Mouse (Mus musculus): ENCODE measurements around the gene Camk2n2. TPM values are rescaled to one million over a fixed set of nuclear protein-coding genes. Genes with fewer than 3 reads are reported as not detected.
"Not testable (repeated sequence)": the region's sequence is repeated elsewhere in the genome, so short reads cannot be mapped to it uniquely, and the experiment has no call there.

The Camk2n2 gene
- total RNA-seq (2015; ENCODE audit: low replicate concordance) (not detected in 2 replicates), total RNA-seq (2017; ENCODE audit: low replicate concordance) (not detected in 2 replicates)

DNA sequence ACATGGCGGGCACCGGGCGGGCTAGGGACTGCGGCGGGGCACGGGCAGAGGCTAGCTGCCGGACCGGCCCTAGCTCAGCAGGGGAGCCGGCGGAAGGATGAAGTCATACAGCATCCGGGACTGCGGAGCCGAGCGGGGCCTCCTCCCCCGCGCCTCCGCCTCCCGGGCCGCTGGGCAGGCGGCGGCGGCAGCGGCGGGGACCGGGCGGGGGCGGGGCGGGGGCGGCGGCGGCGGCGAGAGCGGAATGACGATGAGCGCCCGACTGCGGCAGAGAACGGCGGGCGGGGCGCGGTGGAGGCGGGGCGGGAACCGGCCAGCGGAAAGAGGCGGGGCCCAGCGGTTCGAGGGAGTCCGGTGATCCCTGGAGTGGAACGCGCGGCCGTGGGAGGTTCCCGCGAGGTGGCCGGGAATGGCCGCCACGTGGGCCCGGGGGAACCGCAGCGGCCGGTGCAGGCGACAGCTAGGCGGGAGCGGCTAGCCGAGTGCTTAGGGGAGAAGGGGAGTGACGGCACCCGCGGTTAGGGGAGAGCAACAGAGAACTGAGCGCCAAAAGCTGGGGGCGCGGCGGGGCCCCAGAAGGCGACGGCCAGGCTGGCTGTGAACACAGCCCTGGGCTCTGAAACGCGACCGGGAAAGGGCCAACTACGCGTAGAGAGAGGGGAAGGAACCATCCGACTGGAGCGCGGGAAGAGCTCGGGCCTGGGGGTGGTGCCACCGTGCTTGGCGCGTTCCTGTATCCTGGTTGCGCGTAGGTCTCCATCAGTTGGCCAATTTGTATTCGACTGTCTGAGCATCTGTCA lies at the start of gene Camk2n2:
Gene Camk2n2 (minus strand): TSS at position 97 of the 800 bp plus-strand sequence.
- ATAC-seq (replicated peaks; ENCODE audit: low FRiP score, poor library complexity, severe bottlenecking) = peak; percentile 83

- ATAC-seq (replicated peaks; ENCODE audit: low FRiP score, poor library complexity, severe bottlenecking) = no peak
Measured at GRCm38 (mm10) chr16:20670291-20670690, 49.2 kb upstream of the Camk2n2 start.

GRCm38 (mm10) chr16:20668013-20668412 lies 46.9 kb upstream of the Camk2n2 start, which contains the start of gene Eif4g1:
Gene Eif4g1 (plus strand): TSS chr16:20668313.
- ATAC-seq (replicated peaks; ENCODE audit: low FRiP score, poor library complexity, severe bottlenecking) = not testable (repeated sequence)

DNA sequence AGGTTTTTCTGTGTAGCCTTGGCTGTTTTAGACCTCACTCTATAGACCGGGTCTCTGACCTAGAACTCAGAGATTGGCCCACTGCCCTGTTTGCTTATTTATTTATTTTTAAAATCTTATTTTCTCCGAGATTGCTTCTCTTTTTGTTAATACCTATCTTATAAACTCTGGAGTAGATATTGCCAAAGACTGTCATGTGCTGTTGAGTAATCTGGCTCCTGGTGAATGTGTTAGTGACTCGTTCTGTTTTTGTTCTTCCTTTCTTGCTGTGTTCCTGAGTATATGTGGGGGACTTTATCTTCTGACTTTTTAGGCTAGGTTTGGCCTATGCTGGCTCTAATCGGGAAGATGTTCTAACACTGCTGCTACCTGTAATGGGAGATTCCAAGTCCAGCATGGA lies 36.6 kb upstream of the Camk2n2 start:
- no peak for ATAC-seq (replicated peaks; ENCODE audit: low FRiP score, poor library complexity, severe bottlenecking)

DNA sequence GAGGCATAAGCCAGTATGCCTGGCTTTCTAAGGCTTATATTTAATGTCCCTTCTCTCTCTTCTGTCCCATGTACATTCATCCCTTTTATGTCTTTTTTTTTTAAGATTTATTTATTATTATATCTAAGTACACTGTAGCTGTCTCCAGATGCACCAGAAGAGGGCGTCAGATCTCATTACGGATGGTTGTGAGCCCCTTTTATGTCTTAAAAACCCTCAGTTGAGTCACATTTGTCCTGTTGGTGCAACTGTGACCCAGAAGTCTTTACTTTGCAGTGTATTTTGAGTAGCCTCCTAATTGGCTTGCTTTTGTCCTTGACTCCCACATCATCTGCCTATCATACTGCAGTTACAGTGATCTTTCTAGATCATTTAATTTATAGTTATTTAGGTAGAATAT lies 32.2 kb upstream of the Camk2n2 start:
- ATAC-seq (replicated peaks; ENCODE audit: low FRiP score, poor library complexity, severe bottlenecking) = no peak

DNA sequence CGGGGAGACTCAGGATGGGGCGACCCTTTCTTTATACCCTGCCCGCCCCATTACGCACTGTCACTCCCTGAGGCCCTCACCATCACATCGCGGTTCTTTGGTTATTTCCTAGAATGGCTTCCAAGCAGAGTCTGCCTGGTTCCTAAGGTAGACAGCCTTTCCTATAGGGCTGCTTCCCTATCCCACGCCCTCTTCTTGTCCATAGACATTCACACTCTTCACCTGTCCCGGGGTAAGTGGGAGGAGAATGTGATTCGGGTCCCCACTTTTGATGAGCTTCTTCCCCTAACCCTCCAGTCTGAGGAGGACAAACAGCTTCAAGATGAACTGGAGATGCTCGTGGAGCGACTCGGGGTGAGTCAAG lies 30.8 kb upstream of the Camk2n2 start:
- peak; percentile 36 for ATAC-seq (replicated peaks; ENCODE audit: low FRiP score, poor library complexity, severe bottlenecking)

GRCm38 (mm10) chr16:20651076-20651946 lies 30.2 kb upstream of the Camk2n2 start, which contains the start of gene Psmd2:
Gene Psmd2 (plus strand): TSS chr16:20651652.
- peak; percentile 99 for ATAC-seq (replicated peaks; ENCODE audit: low FRiP score, poor library complexity, severe bottlenecking)

DNA sequence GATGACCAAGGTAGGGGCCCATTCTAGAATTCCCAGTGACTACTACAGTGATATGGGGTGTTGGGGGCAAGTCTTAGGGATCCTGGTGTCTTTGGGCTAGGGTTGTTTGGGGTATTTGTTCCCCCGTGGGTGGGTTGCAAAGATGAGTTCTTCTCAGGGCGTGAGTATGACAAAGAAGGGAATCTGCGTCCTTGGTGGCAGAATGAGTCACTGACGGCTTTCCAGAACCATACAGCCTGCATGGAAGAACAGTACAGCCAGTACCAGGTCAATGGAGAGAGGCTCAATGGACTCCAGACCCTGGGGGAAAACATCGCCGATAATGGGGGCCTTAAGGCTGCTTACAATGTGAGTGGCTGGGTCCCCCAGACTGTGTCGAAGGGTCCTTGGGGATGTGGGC lies 22.8 kb upstream of the Camk2n2 start:
- no peak for ATAC-seq (replicated peaks; ENCODE audit: low FRiP score, poor library complexity, severe bottlenecking)

DNA sequence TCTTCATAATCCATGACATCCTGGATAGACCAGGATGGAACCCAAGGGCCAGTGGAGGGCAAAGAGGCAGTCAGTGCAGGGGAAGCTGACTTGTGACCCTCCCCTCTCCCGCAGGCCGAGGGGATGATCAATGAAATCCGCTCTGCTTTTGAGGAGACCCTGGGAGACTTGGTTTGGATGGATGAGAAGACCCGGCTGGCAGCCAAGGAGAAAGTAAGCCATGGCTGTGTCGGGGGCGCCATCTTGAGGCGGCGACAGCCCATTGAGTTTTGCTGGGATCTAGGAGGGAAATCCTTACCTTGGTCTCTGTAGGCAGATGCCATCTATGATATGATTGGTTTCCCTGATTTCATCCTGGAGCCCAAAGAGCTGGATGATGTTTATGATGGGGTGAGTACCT lies 21.1 kb upstream of the Camk2n2 start:
- ATAC-seq (replicated peaks; ENCODE audit: low FRiP score, poor library complexity, severe bottlenecking) = no peak

DNA sequence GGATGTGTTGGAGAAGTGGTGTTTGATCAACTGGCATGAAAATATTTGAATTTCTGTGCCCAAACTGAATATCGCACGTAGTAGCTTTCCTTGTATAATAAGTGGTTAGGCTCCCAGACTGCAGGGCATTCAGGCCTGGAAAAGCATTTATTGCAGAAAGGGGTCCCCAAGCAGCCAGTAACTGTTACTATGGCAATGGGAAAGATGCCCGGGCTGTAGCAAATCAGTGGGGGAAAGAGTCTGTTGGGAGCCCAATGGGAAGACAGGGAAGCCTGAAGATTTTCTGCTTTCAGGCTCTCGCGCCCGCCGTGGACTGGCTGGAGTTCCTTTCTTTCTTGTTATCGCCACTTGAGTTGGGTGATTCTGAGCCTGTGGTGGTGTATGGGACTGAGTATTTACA lies 17.3 kb upstream of the Camk2n2 start:
- no peak for ATAC-seq (replicated peaks; ENCODE audit: low FRiP score, poor library complexity, severe bottlenecking)

DNA sequence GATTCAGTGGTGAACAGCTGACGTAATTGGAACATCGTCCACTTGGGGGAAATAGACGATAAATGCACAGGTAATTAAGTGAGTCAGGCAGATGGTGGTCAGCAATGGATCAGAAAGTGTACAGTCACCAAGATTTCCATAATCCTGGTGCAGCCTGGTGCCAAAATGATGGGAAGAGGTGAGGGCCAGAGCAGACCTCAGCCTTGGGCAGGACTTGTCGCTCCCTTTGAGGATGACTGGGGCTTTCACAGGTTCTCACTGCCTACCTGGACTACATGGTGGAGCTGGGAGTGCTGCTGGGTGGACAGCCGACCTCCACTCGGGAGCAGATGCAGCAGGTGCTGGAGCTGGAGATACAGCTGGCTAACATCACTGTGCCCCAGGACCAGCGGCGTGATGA lies 16.3 kb upstream of the Camk2n2 start:
- ATAC-seq (replicated peaks; ENCODE audit: low FRiP score, poor library complexity, severe bottlenecking) = no peak

DNA sequence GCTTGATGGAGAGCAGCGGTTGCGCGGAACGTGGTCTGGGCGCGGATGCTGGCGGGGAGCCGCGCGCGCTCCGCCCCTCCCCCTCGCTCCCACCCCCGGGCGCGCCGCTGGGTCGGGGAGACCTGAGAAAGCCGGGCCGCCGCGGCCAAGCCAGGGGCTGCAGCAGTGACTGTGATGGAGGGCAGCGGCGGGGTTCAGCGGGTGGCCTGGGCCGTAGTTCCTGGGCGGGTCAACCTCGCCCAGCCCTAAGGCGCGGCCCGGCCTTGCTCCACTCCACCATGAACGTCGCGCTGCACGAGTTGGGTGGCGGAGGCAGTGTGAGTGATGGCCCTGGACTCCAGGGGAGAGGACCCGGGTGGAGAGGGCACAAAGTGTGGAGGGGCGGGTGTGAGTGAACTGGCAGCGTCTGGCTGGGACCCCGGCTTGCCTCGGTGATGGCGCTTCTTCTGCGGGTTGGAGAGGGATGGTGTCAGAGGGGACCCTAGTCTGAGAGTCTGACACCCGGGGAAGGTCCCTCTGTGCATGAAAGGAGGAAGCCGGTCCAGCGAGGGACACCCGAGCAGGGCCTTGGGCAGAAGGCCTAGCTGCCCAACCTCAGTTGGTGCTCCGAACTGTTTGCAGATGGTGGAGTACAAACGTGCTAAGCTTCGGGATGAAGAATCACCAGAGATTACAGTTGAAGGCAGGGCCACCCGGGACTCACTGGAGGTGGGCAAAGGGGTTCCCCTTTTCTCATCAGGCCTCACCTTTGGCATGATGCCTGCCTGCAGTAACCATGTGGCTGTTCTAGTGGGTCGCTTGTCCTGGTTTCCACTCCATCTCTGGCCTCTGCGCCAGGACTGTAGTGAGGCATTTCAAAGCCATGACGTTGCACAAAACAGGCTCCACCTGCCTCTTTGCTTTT lies 8.9 kb upstream of the Camk2n2 start, which contains the start of gene Ece2:
Gene Ece2 (plus strand): TSS at position 98 of the 904 bp plus-strand sequence.
- no peak; the same call in 1 of the 2 replicates for ATAC-seq (replicated peaks; ENCODE audit: low FRiP score, poor library complexity, severe bottlenecking)

DNA sequence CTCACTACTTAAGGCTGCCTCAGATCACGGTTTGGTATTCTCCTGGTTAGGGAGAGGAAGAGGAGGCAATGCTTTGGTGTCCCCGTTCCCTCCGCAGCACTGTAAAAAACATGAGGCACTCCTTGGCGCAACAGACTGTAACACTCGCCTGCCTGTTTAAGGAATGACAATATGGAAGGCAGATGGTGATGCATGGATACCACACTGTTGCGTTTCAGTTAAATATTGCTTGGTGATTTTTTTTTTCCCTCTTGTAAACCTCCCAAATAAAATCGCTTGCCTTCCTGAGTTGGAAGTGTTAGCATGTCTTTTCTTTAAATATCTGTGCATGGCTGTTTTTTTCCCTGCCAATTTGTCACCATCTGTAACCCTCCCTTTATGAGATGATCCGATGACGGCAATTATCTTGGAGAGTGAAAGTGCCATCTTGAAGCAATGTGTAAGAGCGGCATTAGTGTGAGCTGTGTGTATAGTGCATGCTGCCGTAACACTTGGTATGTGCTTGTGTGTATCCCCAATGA lies 7.8 kb upstream of the Camk2n2 start:
- ATAC-seq (replicated peaks; ENCODE audit: low FRiP score, poor library complexity, severe bottlenecking) = no peak

DNA sequence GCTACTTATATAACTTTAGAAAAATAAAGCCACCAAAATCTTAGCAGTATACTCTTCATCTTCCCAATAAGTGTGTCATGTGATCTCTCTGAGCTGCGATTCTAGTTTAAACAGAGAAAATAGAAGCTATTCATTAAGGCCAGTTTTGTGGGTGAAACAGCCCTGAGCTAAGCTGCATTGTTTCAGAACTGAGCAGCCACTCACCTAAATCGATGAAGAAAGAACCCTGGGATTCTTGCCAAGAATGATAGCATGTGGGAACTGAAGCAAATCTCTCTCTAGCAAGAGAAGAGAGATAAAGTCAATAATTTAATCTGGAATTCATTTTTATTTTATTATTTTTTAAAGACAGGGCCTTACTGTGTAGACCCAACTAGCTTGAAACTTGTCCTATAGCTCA lies 2.1 kb upstream of the Camk2n2 start:
- no peak for ATAC-seq (replicated peaks; ENCODE audit: low FRiP score, poor library complexity, severe bottlenecking)

DNA sequence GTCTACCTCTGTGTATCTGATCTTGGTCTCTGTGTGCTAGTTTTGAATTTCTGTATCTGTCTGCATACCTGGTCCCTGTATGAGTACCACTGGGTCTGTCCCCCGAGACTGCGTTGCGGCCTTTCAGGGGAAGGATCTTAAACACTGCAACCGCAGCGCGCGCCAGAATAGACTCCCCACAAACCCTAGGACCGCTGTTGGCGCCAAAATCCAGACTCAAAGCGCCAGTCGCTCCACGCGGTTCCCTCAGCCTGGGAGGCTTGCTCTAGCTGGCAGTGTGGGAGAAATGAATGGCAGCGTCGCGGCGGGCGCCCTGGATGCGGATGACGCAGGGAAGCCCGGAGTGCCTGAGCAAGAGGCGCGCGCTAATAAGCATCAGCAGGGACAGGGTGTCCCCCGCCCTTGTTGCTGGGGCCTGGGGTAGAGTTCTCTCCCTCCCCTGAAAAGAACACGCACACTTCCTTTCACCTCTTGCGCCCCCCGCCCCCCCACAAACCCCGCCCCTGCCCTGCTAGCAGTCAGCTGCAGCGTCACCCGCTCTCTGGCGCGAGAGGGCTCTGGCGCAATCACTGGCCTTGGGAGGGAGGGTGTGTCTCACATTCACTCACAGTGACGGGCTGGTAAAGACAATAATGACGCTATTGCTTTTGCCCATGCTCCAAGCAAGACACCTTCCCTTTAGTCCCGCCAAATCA lies 1.1 kb upstream of the Camk2n2 start:
- ATAC-seq (replicated peaks; ENCODE audit: low FRiP score, poor library complexity, severe bottlenecking) = no peak

DNA sequence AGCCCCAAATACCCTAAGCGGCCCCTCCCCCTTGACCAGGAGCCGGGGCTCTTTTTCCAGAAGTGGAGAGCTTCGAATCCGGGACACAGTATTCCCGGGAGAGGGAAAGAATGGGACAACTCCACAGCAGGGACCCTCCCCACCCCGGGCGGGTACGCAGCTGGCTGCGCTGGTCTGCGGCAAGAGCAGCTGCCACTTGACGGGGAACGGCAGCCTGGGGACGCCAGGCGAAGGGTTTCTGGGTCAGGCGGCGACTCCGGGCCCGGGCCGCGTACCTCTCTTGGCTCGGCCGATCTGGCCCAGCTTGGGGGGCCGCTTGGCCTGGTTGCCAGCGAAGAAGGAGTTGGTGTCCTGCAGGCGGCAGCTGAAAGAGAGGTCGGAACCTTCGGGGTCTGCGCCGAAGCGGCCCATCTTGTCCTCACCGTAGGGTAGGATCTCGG lies 316 bp downstream of the Camk2n2 start:
- ATAC-seq (replicated peaks; ENCODE audit: low FRiP score, poor library complexity, severe bottlenecking) = no peak

DNA sequence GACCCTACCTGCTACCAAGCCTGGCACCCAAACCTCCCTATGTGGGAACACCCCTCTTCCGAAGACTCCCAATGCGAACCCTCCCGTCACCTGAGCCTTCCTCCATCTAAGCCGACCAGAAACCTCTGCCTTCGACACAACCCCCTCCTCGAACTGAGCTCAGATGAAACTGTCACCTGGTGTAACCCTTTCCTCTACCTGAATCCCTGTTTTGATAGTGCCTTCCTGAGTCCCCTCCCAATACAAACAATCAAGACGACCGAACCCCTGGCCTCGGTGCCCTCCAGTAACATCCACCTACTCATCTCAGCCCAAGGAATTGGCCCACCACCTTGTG lies 720 bp downstream of the Camk2n2 start:
- no peak for ATAC-seq (replicated peaks; ENCODE audit: low FRiP score, poor library complexity, severe bottlenecking)

DNA sequence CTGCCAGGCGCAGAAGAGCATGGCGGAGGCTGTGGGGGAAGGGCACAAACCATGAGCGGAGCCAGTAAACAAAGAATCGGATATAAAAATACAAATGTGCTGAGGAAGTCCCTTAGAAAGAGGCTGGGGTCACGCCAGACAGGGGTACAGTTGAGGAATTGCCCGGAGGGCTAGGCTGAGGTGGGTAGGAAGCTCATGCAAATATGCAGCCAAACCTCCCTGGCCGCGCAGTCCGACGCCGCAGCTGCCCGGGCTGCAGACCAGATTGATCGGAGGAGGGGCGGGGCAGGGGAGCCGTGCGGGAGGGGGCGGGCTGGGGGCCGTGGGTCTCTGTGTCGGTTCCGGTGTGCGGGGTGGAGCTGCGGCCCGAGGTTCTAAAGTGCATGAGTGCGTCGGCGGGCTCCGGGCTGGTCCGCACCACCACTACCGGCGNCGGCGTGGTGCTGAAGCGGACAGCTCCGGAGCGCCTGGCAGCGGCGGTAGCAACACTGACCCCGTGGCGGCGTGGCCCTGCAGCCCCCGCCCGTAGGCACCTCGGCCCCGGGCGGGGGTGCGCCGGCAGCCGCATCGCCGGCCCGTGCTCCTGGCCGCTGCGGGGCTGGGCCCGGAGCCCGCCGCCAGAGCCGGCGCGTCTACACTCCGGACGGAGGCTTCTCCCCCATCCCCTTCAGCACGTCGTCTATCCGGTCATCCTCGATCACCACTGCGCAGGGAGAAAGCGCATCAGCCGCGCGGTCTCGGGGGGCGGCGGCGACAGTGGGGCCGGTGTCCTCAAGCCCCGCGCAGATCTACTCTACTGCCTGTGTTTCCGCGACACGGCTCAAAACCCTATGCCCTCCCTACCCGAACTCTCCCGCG lies 1.3 kb downstream of the Camk2n2 start:
- no peak for ATAC-seq (replicated peaks; ENCODE audit: low FRiP score, poor library complexity, severe bottlenecking)

Data from erythroid progenitor cell, adult 5-6 weeks (primary cell).